Mouse (Mus musculus): ENCODE results near the gene Mrpl55. TPM values are rescaled to one million over a fixed set of nuclear protein-coding genes. Genes with fewer than 3 reads are reported as not detected.
"Not testable (repeated sequence)": the region's sequence is repeated elsewhere in the genome, so short reads cannot be mapped to it uniquely, and the experiment has no call there.

Gene Mrpl55
- polyA plus RNA-seq, 1 experiment, result 36.0 TPM

DNA sequence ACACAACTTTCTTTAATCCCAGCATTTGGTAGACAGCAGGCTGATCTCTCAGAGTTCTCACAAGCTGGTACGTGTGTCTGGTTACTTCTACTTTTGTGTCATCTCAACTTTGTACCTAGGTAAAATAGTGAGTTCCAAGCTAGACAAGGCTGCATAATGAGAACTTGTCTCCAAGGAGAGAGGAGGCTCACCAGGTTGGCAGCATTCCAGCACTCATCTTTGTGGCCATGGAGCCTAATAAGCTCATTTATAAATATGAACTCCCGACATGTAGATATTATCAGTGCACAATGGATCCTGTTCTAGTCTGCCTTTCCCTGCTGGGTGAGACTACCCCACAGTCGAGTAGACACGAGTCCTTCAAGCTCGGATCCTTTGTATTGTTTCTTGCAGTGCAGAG lies 7.3 kb downstream of the Mrpl55 start:
- TF ChIP-seq CTCF (IDR thresholded peaks at IDR 0.05; ENCODE audit: extremely low read depth, insufficient read length, insufficient replicate concordance, low read depth, low read length), result no peak
- Histone ChIP-seq H3K36me3 (ENCODE audit: control insufficient read depth, insufficient read depth, low read length) (peaks cover 46% of the 10 kb centered on the region), H3K27me3 (ENCODE audit: control insufficient read depth, insufficient read depth, low read length) (no peaks in the 10 kb centered on the region), H3K4me1 (ENCODE audit: control insufficient read depth, insufficient read depth, insufficient read length, low read length) (peaks cover 10% of the 10 kb centered on the region), H3K4me3 (ENCODE audit: low read depth, low read length) (peak overlapping the region; percentile 89), H3K27ac (ENCODE audit: insufficient read depth, low read depth, low read length) (peak overlapping the region; percentile 41; the same call in 1 of the 2 replicates)
- WGBS, result 54% methylated on average over 5 of the region's 5 CpGs

DNA sequence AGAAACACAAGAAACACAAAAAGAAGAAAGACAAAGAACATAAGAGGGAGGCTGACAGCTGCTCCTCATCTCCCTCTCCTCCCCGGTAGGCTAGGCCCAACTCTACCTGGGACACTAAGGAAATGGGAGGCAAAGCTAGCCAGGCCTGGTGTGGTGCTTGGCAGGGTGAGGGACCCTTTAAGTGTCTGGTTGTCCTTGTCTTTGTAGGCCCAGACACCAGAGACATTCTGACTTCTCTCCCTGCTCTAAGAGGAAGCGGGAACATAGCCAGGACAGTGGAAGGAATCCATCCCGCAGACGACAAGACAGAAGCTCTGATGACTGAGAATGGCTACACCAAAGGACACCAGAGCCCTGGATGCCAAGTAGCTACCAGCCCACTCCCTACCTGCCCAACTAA lies 7.7 kb downstream of the Mrpl55 start:
- H3K36me3 ChIP-seq (ENCODE audit: control insufficient read depth, insufficient read depth, low read length), result peaks cover 45% of the 10 kb centered on the region
- no peak overlapping the region for H3K4me3 ChIP-seq (ENCODE audit: low read depth, low read length)
- H3K4me1 ChIP-seq (ENCODE audit: control insufficient read depth, insufficient read depth, insufficient read length, low read length), result peaks cover 10% of the 10 kb centered on the region
- 76% methylated on average over 4 of the region's 4 CpGs for WGBS
- no peak for TF ChIP-seq CTCF (IDR thresholded peaks at IDR 0.05; ENCODE audit: extremely low read depth, insufficient read length, insufficient replicate concordance, low read depth, low read length)
- TF ChIP-seq POLR2A (IDR thresholded peaks at IDR 0.05; ENCODE audit: low read depth, low read length), result no peak
- H3K27me3 ChIP-seq (ENCODE audit: control insufficient read depth, insufficient read depth, low read length), result no peaks in the 10 kb centered on the region
- 0 out of 2 replicates have a peak overlapping the region, but pooled peaks have one; percentile 29 for H3K27ac ChIP-seq (ENCODE audit: insufficient read depth, low read depth, low read length)

DNA sequence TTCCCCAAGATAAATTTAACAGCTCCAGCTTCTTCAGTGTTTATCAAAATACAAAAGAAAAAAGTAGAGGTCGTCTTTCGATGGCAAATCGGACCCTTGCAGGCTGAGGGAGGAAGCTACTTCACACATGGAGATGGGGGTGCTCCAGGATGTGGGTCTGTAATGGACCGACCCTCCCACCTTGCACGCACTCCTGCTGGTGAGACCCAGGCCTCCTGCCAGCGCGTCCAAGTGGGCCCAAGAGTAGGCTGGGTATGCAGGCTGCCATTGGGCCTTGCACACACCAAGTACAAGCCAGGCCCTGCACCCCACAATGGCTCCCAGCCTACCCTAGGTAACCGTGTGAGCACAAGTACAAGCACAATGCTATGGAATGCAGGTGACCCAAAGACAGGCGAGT lies 9.3 kb downstream of the Mrpl55 start:
- 76% methylated on average over 9 of the region's 9 CpGs for WGBS
- H3K4me1 ChIP-seq (ENCODE audit: control insufficient read depth, insufficient read depth, insufficient read length, low read length); H3K4me3 ChIP-seq (ENCODE audit: low read depth, low read length); H3K27me3 ChIP-seq (ENCODE audit: control insufficient read depth, insufficient read depth, low read length); H3K27ac ChIP-seq (ENCODE audit: insufficient read depth, low read depth, low read length): not testable (repeated sequence)
- H3K36me3 ChIP-seq (ENCODE audit: control insufficient read depth, insufficient read depth, low read length), result peaks cover 37% of the 10 kb centered on the region

DNA sequence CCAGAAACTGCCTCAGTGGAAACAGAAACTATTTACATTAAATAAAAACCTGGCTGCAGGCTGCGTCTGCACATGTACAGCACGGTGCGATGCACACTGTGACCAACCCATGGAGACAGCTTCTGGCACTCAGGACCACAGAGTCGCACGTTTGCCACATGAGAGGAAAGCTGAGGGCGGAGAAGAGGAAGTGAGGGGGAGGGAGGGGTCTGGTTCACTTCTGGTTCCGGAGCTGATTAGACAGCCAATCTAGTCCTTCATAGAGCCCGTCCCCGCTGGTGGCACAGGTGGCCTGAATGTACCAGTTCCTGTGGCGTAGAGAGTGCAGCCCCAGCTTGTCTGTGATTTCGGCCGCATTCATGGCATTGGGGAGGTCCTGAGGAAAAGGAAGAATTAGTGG lies 10.0 kb downstream of the Mrpl55 start:
- Histone ChIP-seq H3K36me3 (ENCODE audit: control insufficient read depth, insufficient read depth, low read length) (peaks cover 36% of the 10 kb centered on the region), H3K4me1 (ENCODE audit: control insufficient read depth, insufficient read depth, insufficient read length, low read length) (peaks cover 13% of the 10 kb centered on the region)
- not testable (repeated sequence) for H3K27me3 ChIP-seq (ENCODE audit: control insufficient read depth, insufficient read depth, low read length); H3K4me3 ChIP-seq (ENCODE audit: low read depth, low read length); H3K27ac ChIP-seq (ENCODE audit: insufficient read depth, low read depth, low read length)
- 63% methylated on average over 12 of the region's 12 CpGs for WGBS

DNA sequence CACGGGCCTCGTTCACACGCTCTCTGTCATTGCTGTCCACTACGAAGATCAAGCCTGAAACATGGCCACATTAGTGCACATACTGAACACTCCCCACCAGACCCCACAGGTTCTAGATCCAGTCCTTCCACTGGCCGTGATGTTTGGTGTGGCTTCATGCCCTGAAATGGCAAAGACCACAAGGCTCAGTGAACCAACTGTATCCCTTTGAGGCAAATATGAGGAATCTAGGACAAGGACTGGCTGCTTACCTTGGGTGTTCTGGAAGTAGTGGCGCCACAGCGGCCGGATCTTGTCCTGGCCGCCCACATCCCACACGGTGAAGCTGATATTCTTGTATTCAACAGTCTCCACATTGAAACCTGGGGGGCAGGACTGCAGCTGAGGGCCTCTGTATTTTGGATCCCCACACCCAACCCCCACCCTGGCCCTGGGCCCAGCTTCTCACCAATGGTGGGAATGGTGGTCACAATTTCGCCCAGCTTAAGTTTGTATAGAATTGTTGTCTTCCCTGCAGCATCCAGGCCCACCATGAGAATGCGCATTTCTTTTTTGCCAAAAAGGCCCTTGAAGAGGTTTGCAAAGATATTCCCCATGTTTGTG lies 10.7 kb downstream of the Mrpl55 start:
- Histone ChIP-seq H3K27me3 (ENCODE audit: control insufficient read depth, insufficient read depth, low read length) (no peaks in the 10 kb centered on the region), H3K36me3 (ENCODE audit: control insufficient read depth, insufficient read depth, low read length) (peaks cover 39% of the 10 kb centered on the region), H3K4me3 (ENCODE audit: low read depth, low read length) (no peak overlapping the region), H3K27ac (ENCODE audit: insufficient read depth, low read depth, low read length) (no peak overlapping the region), H3K4me1 (ENCODE audit: control insufficient read depth, insufficient read depth, insufficient read length, low read length) (peaks cover 17% of the 10 kb centered on the region)
- 85% methylated on average over 12 of the region's 12 CpGs for WGBS
- TF ChIP-seq CTCF (IDR thresholded peaks at IDR 0.05; ENCODE audit: extremely low read depth, insufficient read length, insufficient replicate concordance, low read depth, low read length), result no peak
- no peak for TF ChIP-seq POLR2A (IDR thresholded peaks at IDR 0.05; ENCODE audit: low read depth, low read length)

DNA sequence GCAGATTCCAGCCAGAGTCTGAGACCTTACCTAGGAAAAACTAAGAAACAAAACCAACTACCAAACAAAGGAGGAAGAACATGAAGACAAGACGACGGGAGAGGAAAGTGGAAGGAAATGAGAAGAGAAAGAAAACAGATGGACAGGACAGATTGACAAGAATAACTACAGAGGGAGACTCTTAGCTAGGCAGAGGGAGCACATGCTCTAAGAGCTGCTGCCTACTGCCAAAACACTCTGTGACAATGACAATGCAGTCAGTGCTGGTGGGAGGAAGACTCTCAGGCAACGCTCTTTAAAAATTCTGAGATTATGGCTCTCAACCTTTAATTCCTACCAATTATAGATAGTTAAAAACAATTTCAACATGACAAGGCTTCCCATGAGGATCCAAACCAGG lies 14.7 kb downstream of the Mrpl55 start:
- Histone ChIP-seq H3K27ac (ENCODE audit: insufficient read depth, low read depth, low read length) (no peak overlapping the region), H3K4me3 (ENCODE audit: low read depth, low read length) (no peak overlapping the region), H3K36me3 (ENCODE audit: control insufficient read depth, insufficient read depth, low read length) (peaks cover 21% of the 10 kb centered on the region), H3K4me1 (ENCODE audit: control insufficient read depth, insufficient read depth, insufficient read length, low read length) (peaks cover 29% of the 10 kb centered on the region; the same call in 1 of the 2 replicates), H3K27me3 (ENCODE audit: control insufficient read depth, insufficient read depth, low read length) (no peaks in the 10 kb centered on the region)
- WGBS, result 69% methylated on average over 3 of the region's 3 CpGs
- no peak for TF ChIP-seq CTCF (IDR thresholded peaks at IDR 0.05; ENCODE audit: extremely low read depth, insufficient read length, insufficient replicate concordance, low read depth, low read length)
- no peak for TF ChIP-seq POLR2A (IDR thresholded peaks at IDR 0.05; ENCODE audit: low read depth, low read length)

DNA sequence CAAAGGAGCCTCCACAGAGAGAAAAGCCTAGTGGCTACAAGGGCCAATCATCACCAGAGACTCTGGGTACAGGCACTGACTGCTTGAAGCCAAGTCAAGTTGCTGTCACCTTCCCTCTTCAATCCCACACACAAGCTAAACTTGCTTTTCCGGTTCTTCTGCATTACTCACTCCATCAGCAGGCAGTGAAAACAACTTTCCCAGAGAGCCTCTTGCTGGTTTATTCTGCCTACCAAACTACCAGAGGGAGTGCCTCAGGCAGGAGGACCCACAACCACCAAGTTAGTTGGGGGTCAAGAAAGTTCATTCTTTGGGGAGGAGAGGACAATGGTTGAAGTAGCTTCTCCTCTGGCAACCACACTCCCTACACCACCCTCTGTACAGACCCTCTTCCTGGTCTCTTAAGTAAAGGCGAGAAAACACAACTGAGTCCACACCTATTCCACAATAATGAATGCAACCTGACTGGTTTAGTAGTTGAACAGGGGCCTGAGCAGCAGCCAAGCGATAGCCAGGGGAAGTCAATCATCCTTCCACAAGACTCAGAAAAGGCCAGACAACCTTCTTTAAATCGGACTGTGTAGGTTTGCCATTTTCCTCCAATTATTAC lies 16.2 kb downstream of the Mrpl55 start:
- H3K27me3 ChIP-seq (ENCODE audit: control insufficient read depth, insufficient read depth, low read length), result no peaks in the 10 kb centered on the region
- H3K36me3 ChIP-seq (ENCODE audit: control insufficient read depth, insufficient read depth, low read length), result peaks cover 15% of the 10 kb centered on the region
- 29% methylated on average over 4 of the region's 4 CpGs for WGBS
- H3K27ac ChIP-seq (ENCODE audit: insufficient read depth, low read depth, low read length), result no peak overlapping the region
- no peak for TF ChIP-seq CTCF (IDR thresholded peaks at IDR 0.05; ENCODE audit: extremely low read depth, insufficient read length, insufficient replicate concordance, low read depth, low read length)
- TF ChIP-seq POLR2A (IDR thresholded peaks at IDR 0.05; ENCODE audit: low read depth, low read length), result no peak
- peaks cover 37% of the 10 kb centered on the region for H3K4me1 ChIP-seq (ENCODE audit: control insufficient read depth, insufficient read depth, insufficient read length, low read length)
- no peak overlapping the region for H3K4me3 ChIP-seq (ENCODE audit: low read depth, low read length)

DNA sequence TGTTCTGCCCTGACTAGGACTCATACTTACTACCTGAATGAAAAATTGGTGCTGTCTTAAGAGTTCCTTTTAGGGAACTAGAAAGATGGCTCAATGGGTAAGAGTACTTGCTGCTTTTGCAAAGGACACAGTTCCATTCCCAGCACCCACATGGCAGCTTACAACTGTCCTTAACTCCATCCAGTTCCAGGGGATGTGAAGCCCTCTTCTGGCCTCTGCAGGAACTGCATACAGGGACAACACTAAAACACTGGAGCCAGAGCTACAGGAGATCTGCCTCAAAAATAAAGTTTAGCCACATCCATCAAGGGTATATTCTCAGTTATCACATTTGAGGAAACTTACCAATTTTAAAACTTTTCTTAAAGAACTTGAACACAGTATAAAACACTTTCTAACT lies 16.8 kb downstream of the Mrpl55 start:
- no peak overlapping the region for H3K27ac ChIP-seq (ENCODE audit: insufficient read depth, low read depth, low read length)
- no peak overlapping the region for H3K4me3 ChIP-seq (ENCODE audit: low read depth, low read length)
- H3K36me3 ChIP-seq (ENCODE audit: control insufficient read depth, insufficient read depth, low read length), result peaks cover 17% of the 10 kb centered on the region
- H3K27me3 ChIP-seq (ENCODE audit: control insufficient read depth, insufficient read depth, low read length), result no peaks in the 10 kb centered on the region
- TF ChIP-seq POLR2A (IDR thresholded peaks at IDR 0.05; ENCODE audit: low read depth, low read length) (no peak), CTCF (IDR thresholded peaks at IDR 0.05; ENCODE audit: extremely low read depth, insufficient read length, insufficient replicate concordance, low read depth, low read length) (peak; percentile 58; the same call in 1 of the 2 replicates)
- peaks cover 41% of the 10 kb centered on the region for H3K4me1 ChIP-seq (ENCODE audit: control insufficient read depth, insufficient read depth, insufficient read length, low read length)

Measured in small intestine, adult 2 months (tissue).